Mouse (Mus musculus): Measurements from ENCODE around the gene Mtrf1l. TPM values are rescaled to one million over a fixed set of nuclear protein-coding genes. Genes with fewer than 3 reads are reported as not detected.

Gene Mtrf1l
- polyA plus RNA-seq, 1 experiment from 2014 or later, result 14.2 TPM

- TF ChIP-seq CTCF (IDR thresholded peaks at IDR 0.05), result no peak
- ATAC-seq, result no peak
- ChIA-PET POLR2A (interaction anchor here (1.4 to 1.5 kb wide), 2 partner anchors 15 to 17 kb away, joined by 3 read pairs; partner anchors contain the start of gene Mtrf1l), CTCF (interaction anchor here (1.3 to 2.0 kb wide), 2 partner anchors 18 to 21 kb away, joined by 3 to 10 read pairs; partner anchors contain the start of gene Mtrf1l)
- no peaks in the 10 kb centered on the region for H3K27me3 ChIP-seq
- in situ Hi-C loops (cut with MboI; ENCODE audit: low pct_unique_long_range_greater_than_20kb), result loop anchor here (25.0 kb wide), 6 partner anchors 594 to 1981 kb away; partner anchors contain the start of genes Ginm1, Ppil4 and Zbtb2
- DNase-seq (ENCODE audit: low read depth, low spot score), result no peak
Measured at GRCm38 (mm10) chr10:5806416-5806815, 17.3 kb downstream of the Mtrf1l start.

GRCm38 (mm10) chr10:5805731-5806307 lies 17.9 kb downstream of the Mtrf1l start:
- in situ Hi-C loops (cut with MboI; ENCODE audit: low pct_unique_long_range_greater_than_20kb), result loop anchor here (25.0 kb wide), 6 partner anchors 594 to 1981 kb away; partner anchors contain the start of genes Ginm1, Ppil4 and Zbtb2
- peak; percentile 82 for ATAC-seq

GRCm38 (mm10) chr10:5805243-5805730 lies 18.4 kb downstream of the Mtrf1l start, which contains the start of gene Fbxo5:
TSS of gene Fbxo5 (minus strand) at chr10:5805600.
- ATAC-seq, result peak; percentile 99

More at GRCm38 (mm10) chr10:5805731-5806307, 17.9 kb downstream of the Mtrf1l start:
- ChIA-PET CTCF (interaction anchor here (1.3 to 2.0 kb wide), 2 partner anchors 19 to 21 kb away, joined by 3 to 10 read pairs; partner anchors contain the start of gene Mtrf1l), POLR2A (interaction anchor here (1.4 to 1.5 kb wide), 2 partner anchors 16 to 17 kb away, joined by 3 read pairs; partner anchors contain the start of gene Mtrf1l)
- TF ChIP-seq CTCF (IDR thresholded peaks at IDR 0.05), result no peak
- no peaks in the 10 kb centered on the region for H3K27me3 ChIP-seq
- peak; percentile 73 for DNase-seq (ENCODE audit: low read depth, low spot score)

GRCm38 (mm10) chr10:5804691-5805156 lies 19.0 kb downstream of the Mtrf1l start:
- TF ChIP-seq CTCF (IDR thresholded peaks at IDR 0.05), result no peak
- ChIA-PET CTCF (interaction anchor here (0.8 kb wide), 1 partner anchor 15 kb away, joined by 3 read pairs; no protein-coding TSS in a partner anchor), POLR2A (interaction anchor here (0.5 to 0.6 kb wide), 2 partner anchors 17 to 324 kb away, joined by 3 to 8 read pairs; no protein-coding TSS in a partner anchor)
- H3K27me3 ChIP-seq, result no peaks in the 10 kb centered on the region
- DNase-seq (ENCODE audit: low read depth, low spot score) (no peak), ATAC-seq (no peak)
- in situ Hi-C loops (cut with MboI; ENCODE audit: low pct_unique_long_range_greater_than_20kb), result loop anchor here (25.0 kb wide), 6 partner anchors 592 to 1983 kb away; partner anchors contain the start of genes Ginm1, Ppil4 and Zbtb2

More at GRCm38 (mm10) chr10:5805243-5805730, 18.4 kb downstream of the Mtrf1l start, which contains the start of gene Fbxo5:
- POLR2A ChIA-PET, result interaction anchor here (1.4 to 1.5 kb wide), 2 partner anchors 16 to 18 kb away, joined by 3 read pairs; partner anchors contain the start of gene Mtrf1l
- in situ Hi-C loops (cut with MboI; ENCODE audit: low pct_unique_long_range_greater_than_20kb), result loop anchor here (25.0 kb wide), 6 partner anchors 593 to 1982 kb away; partner anchors contain the start of genes Ginm1, Ppil4 and Zbtb2
- peak; percentile 93 for DNase-seq (ENCODE audit: low read depth, low spot score)
- TF ChIP-seq CTCF (IDR thresholded peaks at IDR 0.05), result no peak
- H3K27me3 ChIP-seq, result no peaks in the 10 kb centered on the region
- CTCF ChIA-PET, result interaction anchor here (1.3 to 2.0 kb wide), 2 partner anchors 19 to 22 kb away, joined by 3 to 10 read pairs; partner anchors contain the start of gene Mtrf1l

- H3K27me3 ChIP-seq, result no peaks in the 10 kb centered on the region
- POLR2A ChIA-PET, result no interaction called here
- ATAC-seq (no peak), DNase-seq (ENCODE audit: low read depth, low spot score) (no peak)
- no peak for TF ChIP-seq CTCF (IDR thresholded peaks at IDR 0.05)
- CTCF ChIA-PET, result interaction anchor here (0.8 to 1.4 kb wide), 2 partner anchors 14 to 22 kb away, joined by 3 to 5 read pairs; no protein-coding TSS in a partner anchor
- in situ Hi-C loops (cut with MboI; ENCODE audit: low pct_unique_long_range_greater_than_20kb), result loop anchor here (25.0 kb wide), 6 partner anchors 591 to 1984 kb away; partner anchors contain the start of genes Ginm1, Ppil4 and Zbtb2
Measured at GRCm38 (mm10) chr10:5803739-5804138, 20.0 kb downstream of the Mtrf1l start.

- DNase-seq (ENCODE audit: low read depth, low spot score), result no peak
Measured at GRCm38 (mm10) chr10:5802866-5803265, 20.8 kb downstream of the Mtrf1l start.

GRCm38 (mm10) chr10:5800490-5800889 lies 23.2 kb downstream of the Mtrf1l start:
- H3K27me3 ChIP-seq, result no peaks in the 10 kb centered on the region
- POLR2A ChIA-PET, result no interaction called here
- no peak for DNase-seq (ENCODE audit: low read depth, low spot score)
- CTCF ChIA-PET, result interaction anchor here (1.0 to 3.4 kb wide), 8 partner anchors 14 to 43 kb away, joined by 3 to 28 read pairs (median 4); partner anchors contain the start of gene Mtrf1l
- no peak for TF ChIP-seq CTCF (IDR thresholded peaks at IDR 0.05)
- ATAC-seq, result no peak
- in situ Hi-C loops (cut with MboI; ENCODE audit: low pct_unique_long_range_greater_than_20kb), result loop anchor here (25.0 kb wide), 6 partner anchors 588 to 1987 kb away; partner anchors contain the start of genes Ginm1, Ppil4 and Zbtb2

More at GRCm38 (mm10) chr10:5802866-5803265, 20.8 kb downstream of the Mtrf1l start:
- in situ Hi-C loops (cut with MboI; ENCODE audit: low pct_unique_long_range_greater_than_20kb), result loop anchor here (25.0 kb wide), 6 partner anchors 591 to 1984 kb away; partner anchors contain the start of genes Ginm1, Ppil4 and Zbtb2
- no peaks in the 10 kb centered on the region for H3K27me3 ChIP-seq
- CTCF ChIA-PET, result interaction anchor here (1.3 to 1.4 kb wide), 2 partner anchors 22 to 203 kb away, joined by 3 to 5 read pairs; no protein-coding TSS in a partner anchor
- no peak for ATAC-seq
- POLR2A ChIA-PET, result no interaction called here
- TF ChIP-seq CTCF (IDR thresholded peaks at IDR 0.05), result no peak

- DNase-seq (ENCODE audit: low read depth, low spot score) (no peak), ATAC-seq (no peak)
- ChIA-PET POLR2A (no interaction called here), CTCF (no interaction called here)
- H3K27me3 ChIP-seq, result no peaks in the 10 kb centered on the region
- in situ Hi-C loops (cut with MboI; ENCODE audit: low pct_unique_long_range_greater_than_20kb), result loop anchor here (5.0 kb wide), 1 partner anchor 39 kb away; no protein-coding TSS in a partner anchor
- TF ChIP-seq CTCF (IDR thresholded peaks at IDR 0.05), result no peak
Measured at GRCm38 (mm10) chr10:5798069-5798468, 25.6 kb downstream of the Mtrf1l start.

GRCm38 (mm10) chr10:5790657-5791056 lies 33.1 kb downstream of the Mtrf1l start:
- peak; percentile 74 for TF ChIP-seq CTCF (IDR thresholded peaks at IDR 0.05)
- H3K27me3 ChIP-seq, result peaks cover 13% of the 10 kb centered on the region
- in situ Hi-C loops (cut with MboI; ENCODE audit: low pct_unique_long_range_greater_than_20kb), result loop anchor here (5.0 kb wide), 1 partner anchor 193 kb away; no protein-coding TSS in a partner anchor
- ChIA-PET POLR2A (no interaction called here), CTCF (interaction anchor here (1.2 to 2.8 kb wide), 2 partner anchors 187 to 191 kb away, joined by 3 to 13 read pairs; no protein-coding TSS in a partner anchor)
- DNase-seq (ENCODE audit: low read depth, low spot score) (no peak), ATAC-seq (peak; percentile 54)

Data from Patski (cell line).